Mouse (Mus musculus): ENCODE results near the gene Otud4.
"Not testable (repeated sequence)": the region's sequence is repeated elsewhere in the genome, so short reads cannot be mapped to it uniquely, and the experiment has no call there.

Gene Otud4

GRCm38 (mm10) chr8:79639586-79640451 lies at the start of gene Otud4:
Otud4 (plus strand) TSS chr8:79639618.
- in situ Hi-C loops (cut with MboI; ENCODE audit: low sequenced_read_pairs): no loop called here

- in situ Hi-C loops (cut with MboI; ENCODE audit: low sequenced_read_pairs): no loop called here
These were observed 38.5 kb upstream of the Otud4 start for GRCm38 (mm10) chr8:79600962-79601361.

GRCm38 (mm10) chr8:79603204-79603603 lies 36.2 kb upstream of the Otud4 start:
- in situ Hi-C loops (cut with MboI; ENCODE audit: low sequenced_read_pairs): not testable (repeated sequence)

- in situ Hi-C loops (cut with MboI; ENCODE audit: low sequenced_read_pairs): no loop called here
These were observed 33.2 kb upstream of the Otud4 start for GRCm38 (mm10) chr8:79606225-79606624.

GRCm38 (mm10) chr8:79606751-79607300 lies 32.6 kb upstream of the Otud4 start:
- in situ Hi-C loops (cut with MboI; ENCODE audit: low sequenced_read_pairs): no loop called here

GRCm38 (mm10) chr8:79608701-79609100 lies 30.7 kb upstream of the Otud4 start:
- in situ Hi-C loops (cut with MboI; ENCODE audit: low sequenced_read_pairs): no loop called here

GRCm38 (mm10) chr8:79610268-79610667 lies 29.1 kb upstream of the Otud4 start:
- in situ Hi-C loops (cut with MboI; ENCODE audit: low sequenced_read_pairs): no loop called here

- in situ Hi-C loops (cut with MboI; ENCODE audit: low sequenced_read_pairs): no loop called here
These were observed 27.1 kb upstream of the Otud4 start for GRCm38 (mm10) chr8:79612298-79612697.

GRCm38 (mm10) chr8:79612965-79613364 lies 26.5 kb upstream of the Otud4 start:
- in situ Hi-C loops (cut with MboI; ENCODE audit: low sequenced_read_pairs): no loop called here

GRCm38 (mm10) chr8:79615741-79616350 lies 23.6 kb upstream of the Otud4 start:
- in situ Hi-C loops (cut with MboI; ENCODE audit: low sequenced_read_pairs): no loop called here

GRCm38 (mm10) chr8:79618906-79619305 lies 20.5 kb upstream of the Otud4 start:
- in situ Hi-C loops (cut with MboI; ENCODE audit: low sequenced_read_pairs): no loop called here

GRCm38 (mm10) chr8:79619353-79619752 lies 20.1 kb upstream of the Otud4 start:
- in situ Hi-C loops (cut with MboI; ENCODE audit: low sequenced_read_pairs): no loop called here

- in situ Hi-C loops (cut with MboI; ENCODE audit: low sequenced_read_pairs): no loop called here
These were observed 19.4 kb upstream of the Otud4 start for GRCm38 (mm10) chr8:79620000-79620399.

- in situ Hi-C loops (cut with MboI; ENCODE audit: low sequenced_read_pairs): no loop called here
These were observed 18.7 kb upstream of the Otud4 start for GRCm38 (mm10) chr8:79620489-79621276.

GRCm38 (mm10) chr8:79622346-79622745 lies 17.1 kb upstream of the Otud4 start:
- in situ Hi-C loops (cut with MboI; ENCODE audit: low sequenced_read_pairs): no loop called here

GRCm38 (mm10) chr8:79623351-79623750 lies 16.1 kb upstream of the Otud4 start:
- in situ Hi-C loops (cut with MboI; ENCODE audit: low sequenced_read_pairs): no loop called here

GRCm38 (mm10) chr8:79624416-79624815 lies 15.0 kb upstream of the Otud4 start:
- in situ Hi-C loops (cut with MboI; ENCODE audit: low sequenced_read_pairs): no loop called here

GRCm38 (mm10) chr8:79626213-79626612 lies 13.2 kb upstream of the Otud4 start:
- in situ Hi-C loops (cut with MboI; ENCODE audit: low sequenced_read_pairs): no loop called here

GRCm38 (mm10) chr8:79635491-79635890 lies 3.9 kb upstream of the Otud4 start:
- in situ Hi-C loops (cut with MboI; ENCODE audit: low sequenced_read_pairs): no loop called here

GRCm38 (mm10) chr8:79636151-79636550 lies 3.3 kb upstream of the Otud4 start:
- in situ Hi-C loops (cut with MboI; ENCODE audit: low sequenced_read_pairs): no loop called here

GRCm38 (mm10) chr8:79637237-79637636 lies 2.2 kb upstream of the Otud4 start:
- in situ Hi-C loops (cut with MboI; ENCODE audit: low sequenced_read_pairs): no loop called here
